ENCODE assay signal across 10 mouse cellular contexts in genomic region chr2:65294092-65294491, GRCm38 (mm10). TPM values are rescaled to one million over a fixed set of nuclear protein-coding genes. Genes with fewer than 3 reads are reported as not detected.
DNase-seq lines count a peak whose midpoint lies in the region; ATAC-seq lines count a peak whose summit lies in the region.
"Had no signal": no experiment of that assay in that cellular context is flagged by ENCODE, and none has a peak within 500 bp of the region (broad histone marks: within the 10 kb centered on the region; RNA-seq: fewer than 3 reads in every experiment).

No protein-coding gene starts in this region.

- H3K27me3 ChIP-seq in kidney, embryonic 14.5 days (ENCODE audit: control insufficient read depth, insufficient read depth, low read length), result no peaks in the 10 kb centered on the region
- H3K27me3 ChIP-seq in hindbrain, embryonic 12.5 days, result no peaks in the 10 kb centered on the region
- H3K27me3 ChIP-seq: embryonic facial prominence, embryonic 15.5 days had no signal

- no peak for ATAC-seq in kidney, embryonic 14.5 days (ENCODE audit: low FRiP score, low TSS enrichment)
- ATAC-seq in hindbrain, embryonic 12.5 days (ENCODE audit: low FRiP score), result no peak
- ATAC-seq: liver, postnatal 0 days had no signal

- no peak overlapping the region for H3K9ac ChIP-seq in kidney, embryonic 14.5 days (ENCODE audit: low read depth, low read length)
- no peak overlapping the region for H3K9ac ChIP-seq in hindbrain, embryonic 12.5 days
- H3K9ac ChIP-seq: embryonic facial prominence, embryonic 15.5 days; liver, postnatal 0 days had no signal

- intact Hi-C loops in heart, postnatal 36 days (cut with DNase I), result loop anchor here (1.0 kb wide), 1 partner anchor 55 kb away; the partner anchor contains the start of gene Cobll1

- H3K9me3 ChIP-seq in kidney, embryonic 14.5 days (ENCODE audit: control insufficient read depth, low read length), result no peaks in the 10 kb centered on the region
- H3K9me3 ChIP-seq in hindbrain, embryonic 12.5 days (replicated peaks), result no peaks in the 10 kb centered on the region
- H3K9me3 ChIP-seq: embryonic facial prominence, embryonic 15.5 days had no signal

- no peaks in the 10 kb centered on the region for H3K4me1 ChIP-seq in kidney, embryonic 14.5 days (ENCODE audit: control insufficient read depth, insufficient read depth, low read length)
- H3K4me1 ChIP-seq in hindbrain, embryonic 12.5 days, result no peaks in the 10 kb centered on the region
- H3K4me1 ChIP-seq: embryonic facial prominence, embryonic 15.5 days had no signal

- H3K4me2 ChIP-seq in kidney, embryonic 14.5 days (replicated peaks; ENCODE audit: low read depth, low read length), result no peak overlapping the region
- no peak overlapping the region for H3K4me2 ChIP-seq in hindbrain, embryonic 12.5 days (replicated peaks)
- H3K4me2 ChIP-seq: embryonic facial prominence, embryonic 15.5 days had no signal

- H3K4me3 ChIP-seq in kidney, embryonic 14.5 days (ENCODE audit: low read length), result no peak overlapping the region
- H3K4me3 ChIP-seq in hindbrain, embryonic 12.5 days, result no peak overlapping the region
- H3K4me3 ChIP-seq: embryonic facial prominence, embryonic 15.5 days had no signal

- no peak overlapping the region for H3K27ac ChIP-seq in kidney, embryonic 14.5 days (ENCODE audit: low read depth, low read length)
- H3K27ac ChIP-seq in hindbrain, embryonic 12.5 days, result no peak overlapping the region
- H3K27ac ChIP-seq: embryonic facial prominence, embryonic 15.5 days had no signal

- no peaks in the 10 kb centered on the region for H3K36me3 ChIP-seq in kidney, embryonic 14.5 days (ENCODE audit: control insufficient read depth, insufficient read depth, low read length)
- no peaks in the 10 kb centered on the region for H3K36me3 ChIP-seq in hindbrain, embryonic 12.5 days
- H3K36me3 ChIP-seq: embryonic facial prominence, embryonic 15.5 days had no signal

- peak; percentile 43 for DNase-seq in kidney, adult 18-20 months
- DNase-seq in Muller cell, postnatal 12 days (ENCODE audit: inconsistent ontology term), result peak; percentile 18
- peak; percentile 21 for DNase-seq in adrenal gland, postnatal 25 days
- DNase-seq in heart, postnatal 36 days, result peak; percentile 45 to 53
- no peak for DNase-seq in thymus, postnatal 0 days (ENCODE audit: low spot score)
- no peak for DNase-seq in layer of hippocampus, adult 18-20 months (ENCODE audit: low spot score in 2 of 2)
- DNase-seq: liver, postnatal 0 days had no signal

- WGBS in kidney, embryonic 14.5 days, result 78% methylated on average over 8 of the region's 8 CpGs
- 80% methylated on average over 8 of the region's 8 CpGs for WGBS in hindbrain, embryonic 12.5 days

RNA-seq across cellular contexts. Expression of gene Cobll1, which starts 54.9 kb away (rescaled TPM):
- polyA plus RNA-seq in kidney, embryonic 14.5 days (2014; fragmentation: Nextera tagmentation; extraction: Ambion mirVana), result 11.4 and 24.7 TPM in 2 replicates
- total RNA-seq in adrenal gland, postnatal 25 days (2021), result 274 and 367 TPM in 2 replicates
- total RNA-seq in heart, postnatal 36 days (2021), result 10 to 100 TPM; 66.8 to 78.2 TPM
- 3.9 and 4.5 TPM in 2 replicates for polyA plus RNA-seq in thymus, postnatal 0 days (2015; fragmentation: Nextera tagmentation; extraction: Ambion mirVana)
- polyA plus RNA-seq in hindbrain, embryonic 12.5 days (2016; fragmentation: Nextera tagmentation; extraction: Ambion mirVana), result 2.8 and 3.5 TPM in 2 replicates
- total RNA-seq in layer of hippocampus, adult 18-20 months (2021), result 1 to 10 TPM; 7.3 to 7.5 TPM

Comparison
In these comparisons a context has a peak if more than half of its experiments do, and no peak if none do; other contexts are left out.
1. DNase-seq: peak in kidney, adult 18-20 months (single experiment), Muller cell, postnatal 12 days (single experiment), adrenal gland, postnatal 25 days (single experiment) and heart, postnatal 36 days (2 of 2); none in thymus, postnatal 0 days (single experiment) and layer of hippocampus, adult 18-20 months (0 of 2).
2. RNA of gene Cobll1, which starts 54.9 kb away (total RNA-seq): 274 to 367 TPM in adrenal gland, postnatal 25 days and 66.8 to 78.2 TPM in heart, postnatal 36 days; 7.3 to 7.5 TPM in layer of hippocampus, adult 18-20 months; every median in the first group is over 4 times any median in the second.